Comparison of ENCODE assay signal across 13 mouse cellular contexts in the genomic region with DNA sequence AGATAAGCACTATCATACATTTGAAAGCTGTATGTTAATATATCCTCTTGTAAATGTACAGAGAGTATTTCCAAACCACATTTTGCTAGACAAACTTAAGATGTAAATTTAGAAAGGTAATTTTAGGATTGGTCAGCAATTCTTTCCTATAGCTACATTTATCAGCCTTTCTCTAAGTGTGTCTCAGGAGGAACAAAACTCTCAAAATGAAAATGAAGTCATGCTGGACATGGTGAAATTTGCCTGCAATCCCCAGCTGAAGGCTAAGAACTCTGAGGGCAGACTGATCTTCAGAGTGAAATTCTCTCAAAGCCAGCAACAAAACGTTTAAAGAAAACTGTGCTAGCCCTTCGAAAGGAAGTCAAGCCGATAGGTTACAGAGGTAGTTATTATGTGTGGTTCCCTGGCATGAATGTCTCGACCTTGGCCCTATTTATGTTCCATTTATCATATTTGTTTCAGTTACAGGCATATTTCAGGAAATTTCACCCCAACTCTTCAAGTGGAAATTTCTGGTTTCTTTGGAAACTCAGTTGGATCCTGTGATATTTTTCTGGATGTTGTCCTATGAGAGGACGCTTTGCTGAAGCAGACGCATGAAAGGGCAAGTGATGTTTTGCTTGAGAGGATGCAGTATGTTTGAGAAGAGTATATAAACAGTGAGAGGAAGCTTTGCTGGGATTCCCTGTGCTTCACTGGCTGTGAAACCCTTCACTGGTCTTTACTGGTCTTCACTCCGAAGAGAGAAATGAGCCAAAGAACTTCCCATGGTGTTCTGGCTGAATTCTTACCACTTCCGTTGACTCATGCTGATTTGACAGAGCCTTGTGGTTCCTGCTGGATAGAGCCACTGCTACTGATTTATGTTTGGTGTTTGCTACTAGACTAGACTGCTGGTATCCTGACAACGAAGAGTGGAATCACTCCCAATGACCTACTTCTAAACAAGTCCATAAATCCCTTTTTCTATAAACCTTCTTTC. TPM values are rescaled to one million over a fixed set of nuclear protein-coding genes. Genes with fewer than 3 reads are reported as not detected.
A peak's percentile ranks its signal among the peaks of the same experiment; 100 is the strongest.
DNase-seq lines count a peak whose midpoint lies in the region; ATAC-seq and TF ChIP-seq lines count a peak whose summit lies in the region.
"Had no signal": no experiment of that assay in that cellular context is flagged by ENCODE, and none has a peak within 500 bp of the region (broad histone marks: within the 10 kb centered on the region; RNA-seq: fewer than 3 reads in every experiment).

No protein-coding gene starts in this region.

- no peak for TF ChIP-seq POLR2A in liver, adult 2 months (IDR thresholded peaks at IDR 0.05; ENCODE audit: extremely low read depth, insufficient read depth, low read length)
- TF ChIP-seq POLR2A in MEL (IDR thresholded peaks at IDR 0.05; ENCODE audit: control insufficient read depth in 1 of 2, insufficient read depth in 1 of 2, low read depth in 1 of 2, low read length in 2 of 2, poor library complexity in 1 of 2) = no peak
- no peak for TF ChIP-seq POLR2A in bone marrow macrophage, adult 2 months (IDR thresholded peaks at IDR 0.05; ENCODE audit: borderline replicate concordance, low read depth, low read length)

- H3K9me3 ChIP-seq in liver, embryonic 12.5 days (replicated peaks) = no peaks in the 10 kb centered on the region
- no peaks in the 10 kb centered on the region for H3K9me3 ChIP-seq in MEL (replicated peaks; ENCODE audit: insufficient read depth, low read length)
- no peaks in the 10 kb centered on the region for H3K9me3 ChIP-seq in forebrain, embryonic 11.5 days (ENCODE audit: control insufficient read depth, low read length)
- H3K9me3 ChIP-seq: G1E; limb, embryonic 12.5 days had no signal

- ATAC-seq in liver, embryonic 12.5 days = no peak
- ATAC-seq in megakaryocyte progenitor cell, adult 5-6 weeks (replicated peaks; ENCODE audit: poor library complexity) = peak; percentile 30
- ATAC-seq in forebrain, embryonic 11.5 days (replicated peaks; ENCODE audit: low FRiP score) = no peak
- ATAC-seq: forebrain, embryonic 16.5 days had no signal

- no peak overlapping the region for H3K4me3 ChIP-seq in liver, adult 2 months (ENCODE audit: insufficient read depth, low read depth, low read length)
- no peak overlapping the region for H3K4me3 ChIP-seq in liver, embryonic 12.5 days
- H3K4me3 ChIP-seq in MEL (ENCODE audit: control insufficient read depth in 1 of 2, insufficient read depth in 1 of 2, low read depth in 2 of 2, low read length in 2 of 2) = no peak overlapping the region
- H3K4me3 ChIP-seq in bone marrow macrophage, adult 2 months (ENCODE audit: insufficient read depth, low read length) = peak overlapping the region; percentile 8; the same call in 1 of the 2 replicates
- H3K4me3 ChIP-seq in forebrain, embryonic 11.5 days (ENCODE audit: low read depth, low read length) = no peak overlapping the region
- H3K4me3 ChIP-seq: limb, embryonic 12.5 days had no signal

- WGBS in liver, adult 2 months = 67% methylated on average over 9 of the region's 9 CpGs
- 42% methylated on average over 9 of the region's 9 CpGs for WGBS in liver, embryonic 12.5 days (ENCODE audit: insufficient replicate concordance)
- WGBS in forebrain, embryonic 11.5 days = 85% methylated on average over 9 of the region's 9 CpGs

- H3K36me3 ChIP-seq in liver, adult 2 months (ENCODE audit: control insufficient read depth, insufficient read depth, low read length) = no peaks in the 10 kb centered on the region
- no peaks in the 10 kb centered on the region for H3K36me3 ChIP-seq in liver, embryonic 12.5 days
- peaks cover 16 to 61% of the 10 kb centered on the region in 2 experiments for H3K36me3 ChIP-seq in MEL (ENCODE audit: control insufficient read depth in 1 of 2, insufficient read depth in 2 of 2, low read length in 2 of 2)
- no peaks in the 10 kb centered on the region for H3K36me3 ChIP-seq in forebrain, embryonic 11.5 days (ENCODE audit: control insufficient read depth, insufficient read depth, low read length)
- H3K36me3 ChIP-seq: limb, embryonic 12.5 days had no signal

- no peak for TF ChIP-seq CTCF in liver, adult 2 months (IDR thresholded peaks at IDR 0.05; ENCODE audit: low read depth, low read length)
- TF ChIP-seq CTCF in MEL (IDR thresholded peaks at IDR 0.05 in 2 of 3, conservative IDR thresholded peaks at IDR 0.05 in 1 of 3; ENCODE audit: control insufficient read depth in 1 of 3, insufficient read depth in 1 of 3, low read depth in 2 of 3, low read length in 3 of 3, poor library complexity in 1 of 3, severe bottlenecking in 1 of 3) = no peak
- no peak for TF ChIP-seq CTCF in bone marrow macrophage, adult 2 months (IDR thresholded peaks at IDR 0.05; ENCODE audit: low read depth, low read length)

- H3K27me3 ChIP-seq in liver, adult 2 months (ENCODE audit: control insufficient read depth, insufficient read depth, low read length) = no peaks in the 10 kb centered on the region
- H3K27me3 ChIP-seq in liver, embryonic 12.5 days (replicated peaks) = no peaks in the 10 kb centered on the region
- no peaks in the 10 kb centered on the region for H3K27me3 ChIP-seq in MEL (ENCODE audit: control insufficient read depth in 1 of 2, insufficient read depth in 2 of 2, low read length in 2 of 2)
- H3K27me3 ChIP-seq in forebrain, embryonic 11.5 days (ENCODE audit: control insufficient read depth, insufficient read depth, low read length) = no peaks in the 10 kb centered on the region
- H3K27me3 ChIP-seq: limb, embryonic 12.5 days had no signal

- TF ChIP-seq RAD21 in MEL (IDR thresholded peaks at IDR 0.05; ENCODE audit: low read depth, low read length) = no peak

- peak; percentile 26 for DNase-seq in liver, adult 2 months (ENCODE audit: extremely low read depth, low read depth, low spot score)
- DNase-seq in MEL (ENCODE audit: low read depth, low spot score) = peak; percentile 42
- no peak for DNase-seq in forebrain, embryonic 11.5 days (ENCODE audit: low spot score)
- no peak for DNase-seq in gastrocnemius, adult 18-20 months (ENCODE audit: low spot score)
- DNase-seq: cerebellum, adult 8-10 months; kidney, adult 18-20 months; lung, postnatal 36 days had no signal

- no peaks in the 10 kb centered on the region for H3K79me2 ChIP-seq in liver, adult 2 months (ENCODE audit: control insufficient read depth, insufficient read depth, low read length)
- H3K79me2 ChIP-seq in MEL (ENCODE audit: control insufficient read depth, insufficient read depth, low read length, poor library complexity) = peaks cover 54% of the 10 kb centered on the region

- H3K4me2 ChIP-seq in liver, embryonic 12.5 days = no peak overlapping the region
- H3K4me2 ChIP-seq in forebrain, embryonic 11.5 days (ENCODE audit: low read depth, low read length, severe bottlenecking) = no peak overlapping the region
- H3K4me2 ChIP-seq: limb, embryonic 12.5 days had no signal

- H3K4me1 ChIP-seq in liver, adult 2 months (ENCODE audit: control insufficient read depth, insufficient read depth, low read length) = no peaks in the 10 kb centered on the region; the same call in 1 of the 2 replicates
- peaks cover 53% of the 10 kb centered on the region for H3K4me1 ChIP-seq in liver, embryonic 12.5 days
- H3K4me1 ChIP-seq in MEL (ENCODE audit: control insufficient read depth in 1 of 2, insufficient read depth in 2 of 2, low read length in 2 of 2) = peaks cover 42 to 50% of the 10 kb centered on the region in 2 experiments
- peaks cover 46% of the 10 kb centered on the region for H3K4me1 ChIP-seq in bone marrow macrophage, adult 2 months (ENCODE audit: control insufficient read depth, insufficient read depth, low read length)
- no peaks in the 10 kb centered on the region for H3K4me1 ChIP-seq in forebrain, embryonic 11.5 days (replicated peaks; ENCODE audit: control insufficient read depth, insufficient read depth, low read length)
- H3K4me1 ChIP-seq: limb, embryonic 12.5 days had no signal

- TF ChIP-seq EP300 in MEL (IDR thresholded peaks at IDR 0.05; ENCODE audit: low read depth in 1 of 2, low read length in 2 of 2) = no peak; a peak in 1 of 4 replicates

- no peak overlapping the region for H3K9ac ChIP-seq in liver, adult 2 months (ENCODE audit: low read depth, low read length)
- no peak overlapping the region for H3K9ac ChIP-seq in liver, embryonic 12.5 days
- H3K9ac ChIP-seq in MEL (ENCODE audit: control insufficient read depth, low read depth, low read length, poor library complexity, severe bottlenecking) = peak overlapping the region; percentile 23; the same call in 1 of the 2 replicates
- H3K9ac ChIP-seq in forebrain, embryonic 11.5 days (ENCODE audit: low read length) = no peak overlapping the region
- H3K9ac ChIP-seq: limb, embryonic 12.5 days had no signal

- no peak overlapping the region for H3K27ac ChIP-seq in liver, adult 2 months (replicated peaks; ENCODE audit: insufficient read depth, low read depth, low read length)
- no peak overlapping the region for H3K27ac ChIP-seq in liver, embryonic 12.5 days
- H3K27ac ChIP-seq in MEL (ENCODE audit: control insufficient read depth, low read depth, low read length) = peak overlapping the region; percentile 49
- H3K27ac ChIP-seq in bone marrow macrophage, adult 2 months (ENCODE audit: insufficient read depth, low read depth, low read length) = peak overlapping the region; percentile 77
- no peak overlapping the region for H3K27ac ChIP-seq in forebrain, embryonic 11.5 days (ENCODE audit: low read depth, low read length)
- H3K27ac ChIP-seq: limb, embryonic 12.5 days had no signal

RNA-seq across cellular contexts. Expression of gene Fbxo48, which starts 49.5 kb away (rescaled TPM):
- under 0.01 and 0.27 TPM in 2 replicates for total RNA-seq in liver, adult 2 months (2014; rRNA removed)
- polyA plus RNA-seq in liver, adult 2 months (2012; rRNA removed) = not detected in 2 replicates
- polyA plus RNA-seq in liver, embryonic 12.5 days (2016; fragmentation: Nextera tagmentation; extraction: Ambion mirVana) = 2.5 and 3.2 TPM in 2 replicates
- 3.4 and 3.7 TPM in 2 replicates for total RNA-seq in MEL (2012; rRNA removed)
- polyA plus RNA-seq in MEL (2012; ENCODE audit: insufficient read depth in 1 of 2, insufficient read length in 2 of 2, low read depth in 1 of 2, low replicate concordance in 2 of 2, missing spikeins in 1 of 2) = 1 to 10 TPM in 1 of 2 experiments, not detected in 1; 5.2 TPM
- polyA plus RNA-seq in bone marrow macrophage, adult 2 months (2012; ENCODE audit: insufficient read depth, insufficient read length, missing spikeins) = 3.3 and 4.0 TPM in 2 replicates
- 7.6 and 12.7 TPM in 2 replicates for total RNA-seq in megakaryocyte progenitor cell, adult 5-6 weeks (2015)
- 8.1 and 10.3 TPM in 2 replicates for total RNA-seq in megakaryocyte progenitor cell, adult 5-6 weeks (2017)
- polyA plus RNA-seq in forebrain, embryonic 11.5 days (2014; fragmentation: Nextera tagmentation; extraction: Ambion mirVana) = 2.8 and 3.2 TPM in 2 replicates
- under 1 TPM; 0.09 to 0.39 TPM for total RNA-seq in gastrocnemius, adult 18-20 months (2021)

RNA-seq across cellular contexts. Expression of gene Cnrip1, which starts 50.7 kb away (rescaled TPM):
- total RNA-seq in liver, adult 2 months (2014; rRNA removed) = 1.5 and 1.9 TPM in 2 replicates
- polyA plus RNA-seq in liver, adult 2 months (2012; rRNA removed) = 0.92 and 1.3 TPM in 2 replicates
- polyA plus RNA-seq in liver, embryonic 12.5 days (2016; fragmentation: Nextera tagmentation; extraction: Ambion mirVana) = 5.7 and 6.6 TPM in 2 replicates
- total RNA-seq in MEL (2012; rRNA removed) = not detected in 2 replicates
- not detected for polyA plus RNA-seq in MEL (2012; ENCODE audit: insufficient read depth in 1 of 2, insufficient read length in 2 of 2, low read depth in 1 of 2, low replicate concordance in 2 of 2, missing spikeins in 1 of 2)
- 13.6 and 14.3 TPM in 2 replicates for polyA plus RNA-seq in bone marrow macrophage, adult 2 months (2012; ENCODE audit: insufficient read depth, insufficient read length, missing spikeins)
- total RNA-seq in megakaryocyte progenitor cell, adult 5-6 weeks (2015) = 1.9 and 2.6 TPM in 2 replicates
- 0.12 and 1.3 TPM in 2 replicates for total RNA-seq in megakaryocyte progenitor cell, adult 5-6 weeks (2017)
- 16.3 and 19.6 TPM in 2 replicates for polyA plus RNA-seq in forebrain, embryonic 11.5 days (2014; fragmentation: Nextera tagmentation; extraction: Ambion mirVana)
- total RNA-seq in gastrocnemius, adult 18-20 months (2021) = 1 to 10 TPM; 2.6 to 2.8 TPM
- polyA plus RNA-seq: G1E had no signal

RNA-seq across cellular contexts. Expression of gene Plek, which starts 51.5 kb away (rescaled TPM):
- total RNA-seq in liver, adult 2 months (2014; rRNA removed) = 2.0 and 3.2 TPM in 2 replicates
- polyA plus RNA-seq in liver, adult 2 months (2012; rRNA removed) = 0.16 and 0.29 TPM in 2 replicates
- 42.4 and 47.2 TPM in 2 replicates for polyA plus RNA-seq in liver, embryonic 12.5 days (2016; fragmentation: Nextera tagmentation; extraction: Ambion mirVana)
- total RNA-seq in MEL (2012; rRNA removed) = 51.5 and 98.6 TPM in 2 replicates
- 100 to 1,000 TPM in 1 of 2 experiments, 10 to 100 TPM in 1; 76.7 to 357 TPM for polyA plus RNA-seq in MEL (2012; ENCODE audit: insufficient read depth in 1 of 2, insufficient read length in 2 of 2, low read depth in 1 of 2, low replicate concordance in 2 of 2, missing spikeins in 1 of 2)
- 85.9 and 86.2 TPM in 2 replicates for polyA plus RNA-seq in bone marrow macrophage, adult 2 months (2012; ENCODE audit: insufficient read depth, insufficient read length, missing spikeins)
- total RNA-seq in megakaryocyte progenitor cell, adult 5-6 weeks (2015) = 26.6 and 31.3 TPM in 2 replicates
- total RNA-seq in megakaryocyte progenitor cell, adult 5-6 weeks (2017) = 28.4 and 31.3 TPM in 2 replicates
- polyA plus RNA-seq in forebrain, embryonic 11.5 days (2014; fragmentation: Nextera tagmentation; extraction: Ambion mirVana) = 6.0 and 6.1 TPM in 2 replicates
- total RNA-seq in gastrocnemius, adult 18-20 months (2021) = 1 to 10 TPM in 1 of 2 experiments, under 1 TPM in 1; 0.64 to 1.4 TPM

Comparison
In these comparisons a context has a peak if more than half of its experiments do, and no peak if none do; other contexts are left out.
1. DNase-seq: peak in liver, adult 2 months (single experiment) and MEL (single experiment); none in forebrain, embryonic 11.5 days (single experiment) and gastrocnemius, adult 18-20 months (single experiment).
2. H3K27ac ChIP-seq: peak in MEL (single experiment) and bone marrow macrophage, adult 2 months (single experiment); none in liver, adult 2 months (single experiment), liver, embryonic 12.5 days (single experiment) and forebrain, embryonic 11.5 days (single experiment).